In genomic region chr2:31469480-31469879, GRCm38 (mm10) we compare ENCODE assay signal across 8 mouse cellular contexts. TPM values are rescaled to one million over a fixed set of nuclear protein-coding genes. Genes with fewer than 3 reads are reported as not detected.
DNase-seq lines count a peak whose midpoint lies in the region; ATAC-seq and TF ChIP-seq lines count a peak whose summit lies in the region.

No protein-coding gene starts in this region.

- TF ChIP-seq EP300 in heart, adult 2 months (IDR thresholded peaks at IDR 0.05; ENCODE audit: insufficient read depth, low read depth, low read length), result no peak
- TF ChIP-seq EP300 in MEL (IDR thresholded peaks at IDR 0.05; ENCODE audit: low read depth in 1 of 2, low read length in 2 of 2), result no peak
- no peak for TF ChIP-seq EP300 in liver, postnatal 0 days (IDR thresholded peaks at IDR 0.05; ENCODE audit: low read depth)

- H3K27ac ChIP-seq in heart, adult 2 months, result no peak overlapping the region; the same call in 1 of the 2 replicates
- H3K27ac ChIP-seq in MEL (ENCODE audit: control insufficient read depth, low read depth, low read length), result no peak overlapping the region
- H3K27ac ChIP-seq in hindbrain, postnatal 0 days, result no peak overlapping the region
- H3K27ac ChIP-seq in liver, postnatal 0 days (ENCODE audit: low read depth), result peak overlapping the region; percentile 76

- TF ChIP-seq RAD21 in MEL (IDR thresholded peaks at IDR 0.05; ENCODE audit: low read depth, low read length), result no peak

- 0 out of 2 replicates have a peak, but pooled peaks have one; percentile 1 for ATAC-seq in hindbrain, postnatal 0 days
- ATAC-seq in liver, postnatal 0 days, result no peak
- ATAC-seq in cerebellum, adult (ENCODE audit: insufficient number of reproducible peaks, low FRiP score, low TSS enrichment), result no peak

- 52% methylated on average over 7 of the region's 7 CpGs for whole genome bisulfite sequencing in heart, adult 2 months
- WGBS in hindbrain, postnatal 0 days, result 23% methylated on average over 7 of the region's 7 CpGs
- 36% methylated on average over 7 of the region's 7 CpGs for WGBS in liver, postnatal 0 days (ENCODE audit: insufficient replicate concordance)

- H3K4me2 ChIP-seq in hindbrain, postnatal 0 days (ENCODE audit: low read depth, low read length), result peak overlapping the region; percentile 75
- H3K4me2 ChIP-seq in liver, postnatal 0 days (ENCODE audit: low read depth, low read length), result peak overlapping the region; percentile 82

- no peak for TF ChIP-seq CTCF in heart, adult 2 months (IDR thresholded peaks at IDR 0.05)
- TF ChIP-seq CTCF in MEL (IDR thresholded peaks at IDR 0.05 in 2 of 3, conservative IDR thresholded peaks at IDR 0.05 in 1 of 3; ENCODE audit: control insufficient read depth in 1 of 3, insufficient read depth in 1 of 3, low read depth in 2 of 3, low read length in 3 of 3, poor library complexity in 1 of 3, severe bottlenecking in 1 of 3), result no peak
- TF ChIP-seq CTCF in hindbrain, postnatal 0 days (IDR thresholded peaks at IDR 0.05; ENCODE audit: low read depth), result no peak
- TF ChIP-seq CTCF in liver, postnatal 0 days (IDR thresholded peaks at IDR 0.05; ENCODE audit: low read depth), result no peak

- H3K4me1 ChIP-seq in heart, adult 2 months (ENCODE audit: control insufficient read depth, insufficient read depth, low read length), result no peaks in the 10 kb centered on the region; the same call in 1 of the 2 replicates
- peaks cover 2 to 3% of the 10 kb centered on the region in 2 experiments; a peak in 3 of 4 replicates for H3K4me1 ChIP-seq in MEL (ENCODE audit: control insufficient read depth in 1 of 2, insufficient read depth in 2 of 2, low read length in 2 of 2)
- H3K4me1 ChIP-seq in hindbrain, postnatal 0 days (ENCODE audit: insufficient read depth, low read length), result 0 out of 2 replicates have a peak, but pooled peaks cover 12% of the 10 kb centered on the region
- H3K4me1 ChIP-seq in liver, postnatal 0 days (ENCODE audit: insufficient read depth), result peaks cover 12% of the 10 kb centered on the region

- H3K9ac ChIP-seq in heart, adult 2 months (ENCODE audit: low read depth, low read length), result 0 out of 2 replicates have a peak overlapping the region, but pooled peaks have one; percentile 14
- peak overlapping the region; percentile 50 for H3K9ac ChIP-seq in MEL (ENCODE audit: control insufficient read depth, low read depth, low read length, poor library complexity, severe bottlenecking)
- H3K9ac ChIP-seq in hindbrain, postnatal 0 days (replicated peaks; ENCODE audit: low read length), result peak overlapping the region; percentile 40; the same call in 1 of the 2 replicates
- H3K9ac ChIP-seq in liver, postnatal 0 days (replicated peaks), result peak overlapping the region; percentile 31

- intact Hi-C loops in heart, adult 2 months (cut with DNase I), result no loop called here
- intact Hi-C loops in heart, postnatal 10 days (cut with DNase I), result no loop called here

- H3K4me3 ChIP-seq in heart, adult 2 months, result peak overlapping the region; percentile 49
- peak overlapping the region; percentile 30 to 55 for H3K4me3 ChIP-seq in MEL (ENCODE audit: control insufficient read depth in 1 of 2, insufficient read depth in 1 of 2, low read depth in 2 of 2, low read length in 2 of 2)
- peak overlapping the region; percentile 41 for H3K4me3 ChIP-seq in hindbrain, postnatal 0 days (ENCODE audit: low read length)
- H3K4me3 ChIP-seq in liver, postnatal 0 days (ENCODE audit: low read depth, low read length), result peak overlapping the region; percentile 61; the same call in 1 of the 2 replicates

- no peaks in the 10 kb centered on the region for H3K9me3 ChIP-seq in MEL (replicated peaks; ENCODE audit: insufficient read depth, low read length)
- no peaks in the 10 kb centered on the region for H3K9me3 ChIP-seq in hindbrain, postnatal 0 days (ENCODE audit: low read length)
- H3K9me3 ChIP-seq in liver, postnatal 0 days (ENCODE audit: low read length), result no peaks in the 10 kb centered on the region

- no peaks in the 10 kb centered on the region for H3K27me3 ChIP-seq in heart, adult 2 months (ENCODE audit: control insufficient read depth, insufficient read depth, low read length)
- H3K27me3 ChIP-seq in MEL (ENCODE audit: control insufficient read depth in 1 of 2, insufficient read depth in 2 of 2, low read length in 2 of 2), result no peaks in the 10 kb centered on the region
- H3K27me3 ChIP-seq in hindbrain, postnatal 0 days (ENCODE audit: insufficient read depth, low read length), result peaks cover 24% of the 10 kb centered on the region
- no peaks in the 10 kb centered on the region for H3K27me3 ChIP-seq in liver, postnatal 0 days (ENCODE audit: insufficient read depth, low read length)

- H3K79me2 ChIP-seq in heart, adult 2 months (replicated peaks; ENCODE audit: control insufficient read depth, insufficient read depth, low read length), result no peaks in the 10 kb centered on the region
- H3K79me2 ChIP-seq in MEL (ENCODE audit: control insufficient read depth, insufficient read depth, low read length, poor library complexity), result no peaks in the 10 kb centered on the region

- no peak for DNase-seq in heart, adult 2 months
- DNase-seq in heart, postnatal 10 days, result no peak
- DNase-seq in MEL (ENCODE audit: low read depth, low spot score), result no peak
- DNase-seq in hindbrain, postnatal 0 days (ENCODE audit: low spot score), result peak; percentile 28
- no peak for DNase-seq in liver, postnatal 0 days
- DNase-seq in testis, postnatal 10 days (ENCODE audit: low spot score), result no peak
- no peak for DNase-seq in ovary, postnatal 10 days (ENCODE audit: low spot score)

- TF ChIP-seq POLR2A in heart, adult 2 months (IDR thresholded peaks at IDR 0.05; ENCODE audit: insufficient read depth, low read depth, low read length), result no peak
- TF ChIP-seq POLR2A in MEL (IDR thresholded peaks at IDR 0.05; ENCODE audit: control insufficient read depth in 1 of 2, insufficient read depth in 1 of 2, low read depth in 1 of 2, low read length in 2 of 2, poor library complexity in 1 of 2), result no peak

- H3K36me3 ChIP-seq in heart, adult 2 months (ENCODE audit: control insufficient read depth, insufficient read depth, low read length), result no peaks in the 10 kb centered on the region
- no peaks in the 10 kb centered on the region for H3K36me3 ChIP-seq in MEL (ENCODE audit: control insufficient read depth in 1 of 2, insufficient read depth in 2 of 2, low read length in 2 of 2)
- no peaks in the 10 kb centered on the region for H3K36me3 ChIP-seq in hindbrain, postnatal 0 days (ENCODE audit: insufficient read depth, low read length)
- no peaks in the 10 kb centered on the region; the same call in none of the 2 replicates for H3K36me3 ChIP-seq in liver, postnatal 0 days (replicated peaks; ENCODE audit: insufficient read depth, low read length)

TF ChIP-seq in MEL, 35 proteins besides CTCF, POLR2A, EP300 and RAD21:
- TF ChIP-seq ZMIZ1 (IDR thresholded peaks at IDR 0.05; ENCODE audit: low read depth, low read length) (no peak), SMC3 (IDR thresholded peaks at IDR 0.05; ENCODE audit: low read depth, low read length) (no peak), HCFC1 (IDR thresholded peaks at IDR 0.05; ENCODE audit: low read depth, low read length) (no peak), SIN3A (IDR thresholded peaks at IDR 0.05; ENCODE audit: low read length) (no peak), BHLHE40 (IDR thresholded peaks at IDR 0.05; ENCODE audit: borderline replicate concordance, low read depth, low read length) (no peak), MAZ (IDR thresholded peaks at IDR 0.05; ENCODE audit: low read depth, low read length) (no peak), ZKSCAN1 (IDR thresholded peaks at IDR 0.05; ENCODE audit: low read depth, low read length) (no peak), GATA1 (IDR thresholded peaks at IDR 0.05; ENCODE audit: low read depth, low read length) (no peak), ELF1 (IDR thresholded peaks at IDR 0.05; ENCODE audit: low read depth, low read length) (no peak), MYB (IDR thresholded peaks at IDR 0.05; ENCODE audit: low read depth, low read length) (no peak), ZNF384 (IDR thresholded peaks at IDR 0.05; ENCODE audit: low read depth, low read length) (no peak), ETS1 (IDR thresholded peaks at IDR 0.05; ENCODE audit: low read depth, low read length) (no peak), TBP (IDR thresholded peaks at IDR 0.05; ENCODE audit: low read depth, low read length) (no peak), TCF12 (IDR thresholded peaks at IDR 0.05; ENCODE audit: low read depth, low read length) (no peak), POLR2AphosphoS5 (IDR thresholded peaks at IDR 0.05; ENCODE audit: borderline replicate concordance, low read depth, low read length) (no peak), MAX (IDR thresholded peaks at IDR 0.05; ENCODE audit: low read length) (no peak), UBTF (IDR thresholded peaks at IDR 0.05; ENCODE audit: borderline replicate concordance, insufficient read depth, low read depth, low read length) (no peak), E2F4 (IDR thresholded peaks at IDR 0.05; ENCODE audit: borderline replicate concordance, low read depth, low read length) (no peak), USF1 (IDR thresholded peaks at IDR 0.05; ENCODE audit: low read depth, low read length) (no peak)

RNA-seq across cellular contexts. Expression of gene Ass1, which starts 0.5 kb away (rescaled TPM):
- total RNA-seq in heart, adult 2 months (2021), result 1 to 10 TPM; 5.4 to 6.5 TPM
- 4.9 and 7.0 TPM in 2 replicates for polyA plus RNA-seq in heart, adult 2 months (2012; rRNA removed)
- 1 to 10 TPM; 3.4 to 4.2 TPM for total RNA-seq in heart, postnatal 10 days (2021)
- total RNA-seq in MEL (2012; rRNA removed), result 45.0 and 49.7 TPM in 2 replicates
- 10 to 100 TPM in 1 of 2 experiments, not detected in 1; 88.0 TPM for polyA plus RNA-seq in MEL (2012; ENCODE audit: insufficient read depth in 1 of 2, insufficient read length in 2 of 2, low read depth in 1 of 2, low replicate concordance in 2 of 2, missing spikeins in 1 of 2)
- total RNA-seq in hindbrain, postnatal 0 days (2014; rRNA removed), result 25.3 and 33.3 TPM in 2 replicates
- polyA plus RNA-seq in hindbrain, postnatal 0 days (2015; fragmentation: Nextera tagmentation; extraction: Ambion mirVana), result 28.9 and 29.0 TPM in 2 replicates
- 853 and 957 TPM in 2 replicates for polyA plus RNA-seq in liver, postnatal 0 days (2015; fragmentation: Nextera tagmentation; extraction: Ambion mirVana)
